In genomic region chr5:146232816-146233215, GRCm38 (mm10) we compare ENCODE assay signal across 9 mouse cellular contexts. TPM values are rescaled to one million over a fixed set of nuclear protein-coding genes. Genes with fewer than 3 reads are reported as not detected.
DNase-seq lines count a peak whose midpoint lies in the region; ATAC-seq and TF ChIP-seq lines count a peak whose summit lies in the region.
"Had no signal": no experiment of that assay in that cellular context is flagged by ENCODE, and none has a peak within 500 bp of the region (broad histone marks: within the 10 kb centered on the region; RNA-seq: fewer than 3 reads in every experiment).

No protein-coding gene starts in this region.

- peak overlapping the region; percentile 97 for H3K4me2 ChIP-seq in CH12.LX (ENCODE audit: insufficient read depth, low read depth, poor library complexity, severe bottlenecking)
- peak overlapping the region; percentile 82 for H3K4me2 ChIP-seq in heart, postnatal 0 days (ENCODE audit: low read depth, low read length)
- peak overlapping the region; percentile 97 for H3K4me2 ChIP-seq in liver, postnatal 0 days (ENCODE audit: low read depth, low read length)

- no peaks in the 10 kb centered on the region for H3K27me3 ChIP-seq in heart, adult 2 months (ENCODE audit: control insufficient read depth, insufficient read depth, low read length)
- no peaks in the 10 kb centered on the region for H3K27me3 ChIP-seq in CH12.LX (replicated peaks)
- no peaks in the 10 kb centered on the region for H3K27me3 ChIP-seq in heart, postnatal 0 days (ENCODE audit: control insufficient read depth, insufficient read depth, low read length)
- no peaks in the 10 kb centered on the region for H3K27me3 ChIP-seq in liver, postnatal 0 days (ENCODE audit: insufficient read depth, low read length)

- no peak for TF ChIP-seq RAD21 in CH12.LX (IDR thresholded peaks at IDR 0.05; ENCODE audit: low read depth, low read length)

- dilution Hi-C loops in CH12.LX (cut with MboI; ENCODE audit: extremely low pct_ligation_motif_present, extremely low pct_unique_long_range_greater_than_20kb, low sequenced_read_pairs): no loop called here

- peak overlapping the region; percentile 68 for H3K4me3 ChIP-seq in heart, adult 2 months
- peak overlapping the region in 2 of 3 experiments; percentile 68 to 82 for H3K4me3 ChIP-seq in CH12.LX (replicated peaks in 1 of 3; ENCODE audit: low read depth in 2 of 3, low read length in 2 of 3, poor library complexity in 1 of 3)
- H3K4me3 ChIP-seq in heart, postnatal 0 days (ENCODE audit: low read depth, low read length): peak overlapping the region; percentile 84
- peak overlapping the region; percentile 84 for H3K4me3 ChIP-seq in liver, postnatal 0 days (ENCODE audit: low read depth, low read length)

- peaks cover 12% of the 10 kb centered on the region for H3K36me3 ChIP-seq in heart, adult 2 months (ENCODE audit: control insufficient read depth, insufficient read depth, low read length)
- H3K36me3 ChIP-seq in CH12.LX (replicated peaks in 1 of 2; ENCODE audit: control insufficient read depth in 1 of 2, insufficient read depth in 1 of 2, low read length in 1 of 2): peaks cover 6 to 18% of the 10 kb centered on the region in 2 experiments
- no peaks in the 10 kb centered on the region for H3K36me3 ChIP-seq in heart, postnatal 0 days (replicated peaks; ENCODE audit: control insufficient read depth, insufficient read depth, low read length)
- peaks cover 8% of the 10 kb centered on the region for H3K36me3 ChIP-seq in liver, postnatal 0 days (replicated peaks; ENCODE audit: insufficient read depth, low read length)

- H3K9ac ChIP-seq in heart, adult 2 months (ENCODE audit: low read depth, low read length): no peak overlapping the region
- H3K9ac ChIP-seq in CH12.LX (ENCODE audit: insufficient read depth, low read depth): no peak overlapping the region; the same call in 1 of the 2 replicates
- H3K9ac ChIP-seq in heart, postnatal 0 days (replicated peaks; ENCODE audit: low read depth, low read length): 0 out of 2 replicates have a peak overlapping the region, but pooled peaks have one; percentile 83
- peak overlapping the region; percentile 87 for H3K9ac ChIP-seq in liver, postnatal 0 days (replicated peaks)

- in situ Hi-C loops in CH12.LX (cut with MboI; ENCODE audit: low pct_ligation_motif_present, low pct_unique_long_range_greater_than_20kb, low sequenced_read_pairs): no loop called here

- peaks cover 7% of the 10 kb centered on the region for H3K79me2 ChIP-seq in heart, adult 2 months (replicated peaks; ENCODE audit: control insufficient read depth, insufficient read depth, low read length)
- peaks cover 53% of the 10 kb centered on the region for H3K79me2 ChIP-seq in CH12.LX (replicated peaks; ENCODE audit: control insufficient read depth, extremely low read depth, insufficient read depth, poor library complexity, severe bottlenecking)

- intact Hi-C loops in heart, adult 2 months (cut with DNase I): loop anchor here (5.0 kb wide), 1 partner anchor 54 kb away; no protein-coding TSS in a partner anchor

- WGBS in heart, adult 2 months: 10% methylated on average over 11 of the region's 11 CpGs
- WGBS in heart, postnatal 0 days: 32% methylated on average over 11 of the region's 11 CpGs
- WGBS in liver, postnatal 0 days (ENCODE audit: insufficient replicate concordance): 44% methylated on average over 11 of the region's 11 CpGs

- peaks cover 7% of the 10 kb centered on the region for H3K4me1 ChIP-seq in heart, adult 2 months (ENCODE audit: control insufficient read depth, insufficient read depth, low read length)
- peaks cover 0 to 37% of the 10 kb centered on the region in 2 experiments; a peak in 1 of 4 replicates for H3K4me1 ChIP-seq in CH12.LX (ENCODE audit: control insufficient read depth in 1 of 2, insufficient read depth in 2 of 2)
- peaks cover 11% of the 10 kb centered on the region for H3K4me1 ChIP-seq in heart, postnatal 0 days (ENCODE audit: control insufficient read depth, insufficient read depth)
- H3K4me1 ChIP-seq in liver, postnatal 0 days (ENCODE audit: insufficient read depth): peaks cover 30% of the 10 kb centered on the region

- no peak for TF ChIP-seq POLR2A in heart, adult 2 months (IDR thresholded peaks at IDR 0.05; ENCODE audit: insufficient read depth, low read depth, low read length)
- no peak for TF ChIP-seq POLR2A in CH12.LX (IDR thresholded peaks at IDR 0.05; ENCODE audit: low read depth, low read length)

- ATAC-seq in heart, postnatal 0 days (ENCODE audit: insufficient read depth, low read depth): no peak
- ATAC-seq in liver, postnatal 0 days: no peak

- TF ChIP-seq CTCF in heart, adult 2 months (IDR thresholded peaks at IDR 0.05): no peak
- no peak for TF ChIP-seq CTCF in CH12.LX (conservative IDR thresholded peaks at IDR 0.05 in 1 of 2, IDR thresholded peaks at IDR 0.05 in 1 of 2; ENCODE audit: low read depth in 2 of 2, low read length in 2 of 2)
- TF ChIP-seq CTCF in heart, postnatal 0 days (IDR thresholded peaks at IDR 0.05; ENCODE audit: low read depth): no peak
- no peak for TF ChIP-seq CTCF in liver, postnatal 0 days (IDR thresholded peaks at IDR 0.05; ENCODE audit: low read depth)

- no peak for DNase-seq in heart, adult 2 months
- DNase-seq in heart, adult 9 months (ENCODE audit: low spot score in 2 of 2): no peak
- no peak for DNase-seq in CH12.LX (ENCODE audit: extremely low read depth)
- no peak for DNase-seq in heart, postnatal 0 days (ENCODE audit: low spot score)
- no peak for DNase-seq in liver, postnatal 0 days
- no peak for DNase-seq in spleen, postnatal 14 days (ENCODE audit: low spot score in 2 of 2)
- no peak for DNase-seq in natural killer cell, adult 2 months (ENCODE audit: low spot score in 2 of 2)
- DNase-seq in cerebellum, adult 11 months: no peak
- DNase-seq: adrenal gland, postnatal 14 days had no signal

- no peaks in the 10 kb centered on the region for H3K9me3 ChIP-seq in CH12.LX (replicated peaks; ENCODE audit: low read length)
- no peaks in the 10 kb centered on the region for H3K9me3 ChIP-seq in heart, postnatal 0 days (replicated peaks; ENCODE audit: control insufficient read depth, low read length)
- no peaks in the 10 kb centered on the region for H3K9me3 ChIP-seq in liver, postnatal 0 days (ENCODE audit: low read length)

- TF ChIP-seq EP300 in heart, adult 2 months (IDR thresholded peaks at IDR 0.05; ENCODE audit: insufficient read depth, low read depth, low read length): no peak
- TF ChIP-seq EP300 in CH12.LX (IDR thresholded peaks at IDR 0.05; ENCODE audit: low read length): no peak
- TF ChIP-seq EP300 in heart, postnatal 0 days (IDR thresholded peaks at IDR 0.05; ENCODE audit: low read depth): no peak
- no peak for TF ChIP-seq EP300 in liver, postnatal 0 days (IDR thresholded peaks at IDR 0.05; ENCODE audit: low read depth)

- H3K27ac ChIP-seq in heart, adult 2 months: no peak overlapping the region; the same call in 1 of the 2 replicates
- H3K27ac ChIP-seq in CH12.LX (ENCODE audit: insufficient read depth, low read depth): no peak overlapping the region
- H3K27ac ChIP-seq in heart, postnatal 0 days (ENCODE audit: low read depth): 0 out of 2 replicates have a peak overlapping the region, but pooled peaks have one; percentile 34
- H3K27ac ChIP-seq in liver, postnatal 0 days (ENCODE audit: low read depth): 0 out of 2 replicates have a peak overlapping the region, but pooled peaks have one; percentile 13

TF ChIP-seq in CH12.LX, 34 proteins besides CTCF, POLR2A, EP300 and RAD21:
- TF ChIP-seq POLR2AphosphoS2 (IDR thresholded peaks at IDR 0.05; ENCODE audit: low read depth, low read length): no peak

RNA-seq across cellular contexts. Expression of gene Cdk8, which starts 1.8 kb away (rescaled TPM):
- 10 to 100 TPM; 15.5 to 15.6 TPM for total RNA-seq in heart, adult 2 months (2021)
- polyA plus RNA-seq in heart, adult 2 months (2012; rRNA removed): 15.0 and 18.8 TPM in 2 replicates
- total RNA-seq in CH12.LX (2012; rRNA removed) (52.6 and 55.0 TPM in 2 replicates), CH12.LX (2014; rRNA removed) (99.1 and 112 TPM in 2 replicates)
- 65.4 and 69.9 TPM in 2 replicates for polyA plus RNA-seq in CH12.LX (2012; ENCODE audit: insufficient read length, low read depth)
- 23.6 and 32.7 TPM in 2 replicates for total RNA-seq in heart, postnatal 0 days (2014; rRNA removed; ENCODE audit: low replicate concordance)
- 5.9 and 6.2 TPM in 2 replicates for polyA plus RNA-seq in heart, postnatal 0 days (2015; fragmentation: Nextera tagmentation; extraction: Ambion mirVana)
- 11.4 and 12.0 TPM in 2 replicates for polyA plus RNA-seq in liver, postnatal 0 days (2015; fragmentation: Nextera tagmentation; extraction: Ambion mirVana)

RNA-seq across cellular contexts. Expression of gene Rnf6, which starts 11.5 kb away (rescaled TPM):
- total RNA-seq in heart, adult 2 months (2021): 10 to 100 TPM; 40.6 to 43.1 TPM
- polyA plus RNA-seq in heart, adult 2 months (2012; rRNA removed): 15.6 and 24.8 TPM in 2 replicates
- total RNA-seq in CH12.LX (2012; rRNA removed) (20.7 and 21.4 TPM in 2 replicates), CH12.LX (2014; rRNA removed) (15.9 and 19.1 TPM in 2 replicates)
- polyA plus RNA-seq in CH12.LX (2012; ENCODE audit: insufficient read length, low read depth): 22.7 and 24.1 TPM in 2 replicates
- 31.1 and 36.3 TPM in 2 replicates for total RNA-seq in heart, postnatal 0 days (2014; rRNA removed; ENCODE audit: low replicate concordance)
- polyA plus RNA-seq in heart, postnatal 0 days (2015; fragmentation: Nextera tagmentation; extraction: Ambion mirVana): 38.5 and 41.4 TPM in 2 replicates
- 21.4 and 21.9 TPM in 2 replicates for polyA plus RNA-seq in liver, postnatal 0 days (2015; fragmentation: Nextera tagmentation; extraction: Ambion mirVana)

RNA-seq across cellular contexts. Expression of gene 1700001J03Rik, which starts 47.7 kb away (rescaled TPM):
- total RNA-seq in heart, adult 2 months (2021): under 1 TPM in 1 of 2 experiments, not detected in 1; 0.55 TPM
- polyA plus RNA-seq in heart, adult 2 months (2012; rRNA removed): 0.68 and 0.88 TPM in 2 replicates
- not detected in 2 replicates for total RNA-seq in CH12.LX (2012; rRNA removed)
- not detected in 2 replicates for total RNA-seq in CH12.LX (2014; rRNA removed)
- 0.44 TPM in 1 of 2 replicates, not detected in the other for polyA plus RNA-seq in CH12.LX (2012; ENCODE audit: insufficient read length, low read depth)
- total RNA-seq in heart, postnatal 0 days (2014; rRNA removed; ENCODE audit: low replicate concordance): not detected in 2 replicates
- not detected in 2 replicates for polyA plus RNA-seq in heart, postnatal 0 days (2015; fragmentation: Nextera tagmentation; extraction: Ambion mirVana)
- not detected in 2 replicates for polyA plus RNA-seq in liver, postnatal 0 days (2015; fragmentation: Nextera tagmentation; extraction: Ambion mirVana)

Comparison
In these comparisons a context has a peak if more than half of its experiments do, and no peak if none do; other contexts are left out.
1. H3K27ac ChIP-seq: peak in heart, postnatal 0 days (single experiment) and liver, postnatal 0 days (single experiment); none in heart, adult 2 months (single experiment) and CH12.LX (single experiment).
2. H3K9ac ChIP-seq: peak in heart, postnatal 0 days (single experiment) and liver, postnatal 0 days (single experiment); none in heart, adult 2 months (single experiment) and CH12.LX (single experiment).
3. Peak in every context shown above with its lines, with median percentiles within 50 percentile points of each other: H3K4me3 ChIP-seq and H3K4me2 ChIP-seq.